ENCODE assay signal across 26 mouse cellular contexts in the genomic region with DNA sequence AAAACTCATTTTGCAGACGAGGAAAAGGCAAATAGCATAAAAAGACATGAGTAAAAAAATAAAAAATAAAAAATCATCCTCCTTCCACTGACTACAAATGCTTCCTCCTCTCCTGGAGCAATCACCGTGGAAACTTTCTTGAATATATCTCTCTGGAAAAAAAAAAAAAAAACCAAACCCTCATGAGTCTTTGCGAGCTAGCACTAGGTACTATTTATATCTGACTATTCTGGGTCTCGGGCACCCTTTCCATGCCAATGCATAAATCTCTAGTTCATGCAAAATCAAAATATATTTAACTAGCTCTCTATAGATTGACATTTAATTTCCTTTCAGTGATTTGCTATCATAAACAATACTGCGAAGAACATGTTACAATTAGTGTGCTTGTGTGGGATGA.
DNase-seq lines count a peak whose midpoint lies in the region; ATAC-seq and TF ChIP-seq lines count a peak whose summit lies in the region.
"Had no signal": no experiment of that assay in that cellular context is flagged by ENCODE, and none has a peak within 500 bp of the region (broad histone marks: within the 10 kb centered on the region; RNA-seq: fewer than 3 reads in every experiment).

No protein-coding gene starts in this region.

- H3K27ac ChIP-seq in heart, embryonic 13.5 days (replicated peaks): 0 out of 2 replicates have a peak overlapping the region, but pooled peaks have one; percentile 43
- H3K27ac ChIP-seq in CH12.LX (ENCODE audit: insufficient read depth, low read depth): no peak overlapping the region
- no peak overlapping the region for H3K27ac ChIP-seq in intestine, postnatal 0 days (ENCODE audit: low read depth, low read length)
- H3K27ac ChIP-seq: embryonic facial prominence, embryonic 13.5 days; embryonic facial prominence, embryonic 15.5 days; forebrain, embryonic 10.5 days; forebrain, embryonic 12.5 days; forebrain, embryonic 15.5 days had no signal

- in situ Hi-C loops in CH12.LX (cut with MboI; ENCODE audit: low pct_ligation_motif_present, low pct_unique_long_range_greater_than_20kb, low sequenced_read_pairs): no loop called here

- no peak for TF ChIP-seq EP300 in CH12.LX (IDR thresholded peaks at IDR 0.05; ENCODE audit: low read length)

- no peaks in the 10 kb centered on the region for H3K36me3 ChIP-seq in heart, embryonic 13.5 days
- no peaks in the 10 kb centered on the region for H3K36me3 ChIP-seq in CH12.LX (replicated peaks in 1 of 2; ENCODE audit: control insufficient read depth in 1 of 2, insufficient read depth in 1 of 2, low read length in 1 of 2)
- no peaks in the 10 kb centered on the region for H3K36me3 ChIP-seq in intestine, postnatal 0 days (ENCODE audit: control insufficient read depth, insufficient read depth)
- H3K36me3 ChIP-seq: embryonic facial prominence, embryonic 13.5 days; embryonic facial prominence, embryonic 15.5 days; forebrain, embryonic 10.5 days; forebrain, embryonic 12.5 days; forebrain, embryonic 15.5 days; G1E had no signal

- no peaks in the 10 kb centered on the region for H3K27me3 ChIP-seq in heart, embryonic 13.5 days (replicated peaks)
- H3K27me3 ChIP-seq in CH12.LX (replicated peaks): no peaks in the 10 kb centered on the region
- no peaks in the 10 kb centered on the region for H3K27me3 ChIP-seq in intestine, postnatal 0 days (replicated peaks; ENCODE audit: control insufficient read depth, insufficient read depth, low read length)
- H3K27me3 ChIP-seq: embryonic facial prominence, embryonic 13.5 days; embryonic facial prominence, embryonic 15.5 days; forebrain, embryonic 12.5 days; forebrain, embryonic 15.5 days; Patski had no signal

- no peak overlapping the region for H3K4me2 ChIP-seq in heart, embryonic 13.5 days
- no peak overlapping the region for H3K4me2 ChIP-seq in CH12.LX (ENCODE audit: insufficient read depth, low read depth, poor library complexity, severe bottlenecking)
- no peak overlapping the region for H3K4me2 ChIP-seq in intestine, postnatal 0 days (replicated peaks; ENCODE audit: low read depth)
- H3K4me2 ChIP-seq: embryonic facial prominence, embryonic 13.5 days; embryonic facial prominence, embryonic 15.5 days; forebrain, embryonic 12.5 days; forebrain, embryonic 15.5 days had no signal

- TF ChIP-seq CTCF in CH12.LX (conservative IDR thresholded peaks at IDR 0.05 in 1 of 2, IDR thresholded peaks at IDR 0.05 in 1 of 2; ENCODE audit: low read depth in 2 of 2, low read length in 2 of 2): no peak
- TF ChIP-seq CTCF in intestine, postnatal 0 days (IDR thresholded peaks at IDR 0.05; ENCODE audit: low read depth): no peak

- no peak for TF ChIP-seq RAD21 in CH12.LX (IDR thresholded peaks at IDR 0.05; ENCODE audit: low read depth, low read length)

- H3K4me1 ChIP-seq in heart, embryonic 13.5 days: peaks cover 16% of the 10 kb centered on the region
- peaks cover 4 to 13% of the 10 kb centered on the region in 2 experiments; a peak in 3 of 4 replicates for H3K4me1 ChIP-seq in CH12.LX (ENCODE audit: control insufficient read depth in 1 of 2, insufficient read depth in 2 of 2)
- 0 out of 2 replicates have a peak, but pooled peaks cover 2% of the 10 kb centered on the region for H3K4me1 ChIP-seq in intestine, postnatal 0 days (replicated peaks; ENCODE audit: control insufficient read depth, insufficient read depth, low read length)
- H3K4me1 ChIP-seq: forebrain, embryonic 10.5 days; forebrain, embryonic 12.5 days; forebrain, embryonic 15.5 days had no signal

- H3K9ac ChIP-seq in heart, embryonic 13.5 days: no peak overlapping the region
- no peak overlapping the region for H3K9ac ChIP-seq in CH12.LX (ENCODE audit: insufficient read depth, low read depth)
- no peak overlapping the region for H3K9ac ChIP-seq in intestine, postnatal 0 days (ENCODE audit: low read depth, low read length)
- H3K9ac ChIP-seq: embryonic facial prominence, embryonic 13.5 days; embryonic facial prominence, embryonic 15.5 days; forebrain, embryonic 12.5 days; forebrain, embryonic 15.5 days had no signal

- peak; percentile 69 for ATAC-seq in frontal cortex, adult (ENCODE audit: low TSS enrichment)
- no peak for ATAC-seq in heart, embryonic 13.5 days (ENCODE audit: extremely low read depth, insufficient number of reproducible peaks, low FRiP score, low TSS enrichment)
- no peak for ATAC-seq in intestine, postnatal 0 days
- ATAC-seq: activated CD4-positive, CD25-positive, alpha-beta regulatory T cell, adult 4 months; forebrain, embryonic 15.5 days; Patski had no signal

- DNase-seq in frontal cortex, postnatal 36 days (ENCODE audit: low spot score in 2 of 2): no peak
- DNase-seq in heart, adult 8-10 months (ENCODE audit: low spot score): no peak
- no peak for DNase-seq in CH12.LX (ENCODE audit: extremely low read depth)
- peak; percentile 39 for DNase-seq in brain, adult 2 months (ENCODE audit: low read depth, low spot score)
- DNase-seq: adrenal gland, adult 8-10 months; adrenal gland, postnatal 14 days; adrenal gland, postnatal 36 days; cerebellum, adult 11 months; cerebellum, adult 18-20 months; cerebellum, adult 8-10 months; cerebellum, adult 9-11 months; cerebellum, postnatal 14 days; cerebellum, postnatal 36 days; embryo, embryonic 11 days had no signal

- H3K9me3 ChIP-seq in heart, embryonic 13.5 days: no peaks in the 10 kb centered on the region
- no peaks in the 10 kb centered on the region for H3K9me3 ChIP-seq in CH12.LX (replicated peaks; ENCODE audit: low read length)
- no peaks in the 10 kb centered on the region for H3K9me3 ChIP-seq in intestine, postnatal 0 days (ENCODE audit: control insufficient read depth)
- H3K9me3 ChIP-seq: embryonic facial prominence, embryonic 13.5 days; embryonic facial prominence, embryonic 15.5 days; forebrain, embryonic 10.5 days; forebrain, embryonic 12.5 days; forebrain, embryonic 15.5 days; G1E had no signal

- dilution Hi-C loops in CH12.LX (cut with MboI; ENCODE audit: extremely low pct_ligation_motif_present, extremely low pct_unique_long_range_greater_than_20kb, low sequenced_read_pairs): no loop called here

- no peak overlapping the region for H3K4me3 ChIP-seq in heart, embryonic 13.5 days
- no peak overlapping the region for H3K4me3 ChIP-seq in CH12.LX (replicated peaks in 1 of 3; ENCODE audit: low read depth in 2 of 3, low read length in 2 of 3, poor library complexity in 1 of 3)
- H3K4me3 ChIP-seq in intestine, postnatal 0 days (ENCODE audit: low read depth, low read length): no peak overlapping the region
- H3K4me3 ChIP-seq: embryonic facial prominence, embryonic 13.5 days; embryonic facial prominence, embryonic 15.5 days; erythroblast, embryonic 14.5 days; forebrain, embryonic 10.5 days; forebrain, embryonic 12.5 days; forebrain, embryonic 15.5 days had no signal

- no peak for TF ChIP-seq POLR2A in CH12.LX (IDR thresholded peaks at IDR 0.05; ENCODE audit: low read depth, low read length)

- H3K79me2 ChIP-seq in CH12.LX (replicated peaks; ENCODE audit: control insufficient read depth, extremely low read depth, insufficient read depth, poor library complexity, severe bottlenecking): no peaks in the 10 kb centered on the region

- 36% methylated on average over 5 of the region's 5 CpGs for WGBS in heart, embryonic 13.5 days
- 67% methylated on average over 5 of the region's 5 CpGs for WGBS in intestine, postnatal 0 days

TF ChIP-seq in CH12.LX, 34 proteins besides CTCF, POLR2A, EP300 and RAD21:
- TF ChIP-seq ZNF384 (IDR thresholded peaks at IDR 0.05; ENCODE audit: low read depth, low read length) (0 out of 2 replicates have a peak, but pooled peaks have one; percentile 6), JUND (conservative IDR thresholded peaks at IDR 0.05; ENCODE audit: low read depth, low read length) (no peak)
TF ChIP-seq in CH12.LX: peak in this region for 1.
